Mouse (Mus musculus): Measurements from ENCODE around the gene Bmpr1a. TPM values are rescaled to one million over a fixed set of nuclear protein-coding genes. Genes with fewer than 3 reads are reported as not detected.

Gene Bmpr1a
- polyA plus RNA-seq, 1 experiment from 2014 or later = 58.1 TPM

DNA sequence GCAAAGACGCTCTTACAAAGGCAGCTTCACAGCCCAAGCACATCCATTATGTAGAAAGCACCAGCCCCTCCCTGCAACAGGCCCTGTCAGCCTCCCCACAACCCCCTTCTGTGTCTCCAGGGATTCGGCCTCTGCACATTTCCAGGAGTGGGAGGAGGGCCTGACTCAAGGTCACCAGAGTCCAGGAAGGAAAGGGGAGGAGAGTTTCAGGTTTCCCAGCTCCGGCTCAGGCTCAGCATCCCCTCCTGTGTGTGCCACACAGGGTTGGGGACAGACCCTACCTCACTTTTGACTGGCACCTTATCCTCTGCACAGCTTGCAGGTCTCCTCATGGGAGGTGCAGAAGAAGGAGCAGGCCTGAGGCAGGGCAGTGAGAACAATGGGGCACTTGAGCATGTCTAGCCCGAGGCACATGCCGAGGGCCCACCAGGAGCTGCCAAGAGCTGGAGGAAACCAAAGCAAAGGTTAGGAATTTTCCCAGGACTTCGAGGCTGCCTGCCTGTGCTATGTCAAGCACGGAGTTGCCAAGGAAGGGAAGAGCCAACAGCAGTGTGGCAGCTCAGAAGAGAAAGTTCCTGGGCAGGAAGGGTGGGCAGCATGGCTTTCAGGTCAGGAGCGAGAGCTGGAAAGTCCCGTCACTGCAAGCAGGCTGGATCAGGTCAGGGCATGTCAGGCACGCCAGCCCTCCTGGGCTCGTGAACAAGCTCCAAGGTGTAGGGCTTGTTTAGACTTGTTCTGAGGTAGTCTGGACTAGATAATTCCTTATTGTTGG, 124.4 kb downstream of the Bmpr1a start:
- H3K36me3 ChIP-seq = no peaks in the 10 kb centered on the region
- H3K4me1 ChIP-seq = peaks cover 25% of the 10 kb centered on the region
- H3K9ac ChIP-seq = no peak overlapping the region
- WGBS = 20% methylated on average over 11 of the region's 11 CpGs
- no peaks in the 10 kb centered on the region for H3K27me3 ChIP-seq
- H3K27ac ChIP-seq = peak overlapping the region; percentile 72
- peak; percentile 50; the same call in 1 of the 2 replicates for ATAC-seq (ENCODE audit: insufficient number of reproducible peaks, insufficient read depth, low FRiP score, low TSS enrichment, low read depth)
- H3K4me2 ChIP-seq = no peak overlapping the region; the same call in 1 of the 2 replicates
- no peaks in the 10 kb centered on the region for H3K9me3 ChIP-seq
- H3K4me3 ChIP-seq = no peak overlapping the region

DNA sequence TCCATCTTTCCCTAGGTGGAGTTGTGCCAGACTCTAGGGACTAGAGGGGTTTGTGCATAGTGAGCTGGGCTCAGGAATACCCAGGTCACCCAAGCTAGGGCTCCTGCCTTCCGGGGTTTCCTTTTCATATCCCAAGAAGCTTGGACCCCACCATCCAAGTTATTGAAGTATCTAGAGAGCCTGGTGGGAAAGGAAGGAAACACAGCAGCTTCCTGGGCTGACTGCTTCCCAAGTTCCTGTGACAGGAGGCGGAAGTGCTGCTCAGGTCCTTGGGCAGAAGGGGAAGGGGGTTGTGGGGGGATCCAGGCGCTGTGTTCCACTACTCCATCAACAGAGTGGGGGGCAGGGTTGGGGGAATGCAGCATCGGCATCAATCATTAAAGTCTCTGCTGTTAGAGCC, 126.0 kb downstream of the Bmpr1a start:
- Histone ChIP-seq H3K9me3 (no peaks in the 10 kb centered on the region), H3K27ac (no peak overlapping the region), H3K4me2 (no peak overlapping the region), H3K4me1 (peaks cover 25% of the 10 kb centered on the region), H3K27me3 (no peaks in the 10 kb centered on the region), H3K36me3 (no peaks in the 10 kb centered on the region), H3K9ac (no peak overlapping the region), H3K4me3 (no peak overlapping the region)
- WGBS = 80% methylated on average over 4 of the region's 4 CpGs
- ATAC-seq (ENCODE audit: insufficient number of reproducible peaks, insufficient read depth, low FRiP score, low TSS enrichment, low read depth) = no peak

DNA sequence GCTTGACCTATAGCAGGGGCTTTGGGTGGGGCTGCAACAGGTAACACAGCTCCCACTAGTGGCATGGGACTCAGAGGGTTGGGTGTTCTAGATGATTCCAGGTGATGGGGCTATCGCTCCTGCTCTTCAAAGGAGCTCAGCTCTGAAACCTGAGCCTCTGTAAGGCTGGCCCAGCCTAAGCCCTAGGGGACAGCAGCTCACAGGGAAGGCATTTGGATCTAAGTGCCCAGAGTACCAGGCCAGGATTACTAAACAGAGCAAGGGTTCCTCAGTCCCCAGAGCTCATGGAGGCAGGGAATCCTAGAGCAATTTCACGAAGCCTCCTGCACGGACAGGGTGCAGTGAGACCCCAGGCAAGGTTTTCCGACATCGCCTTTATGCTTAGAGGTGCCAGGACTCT, 127.2 kb downstream of the Bmpr1a start:
- Histone ChIP-seq H3K4me3 (peak overlapping the region; percentile 1; the same call in 1 of the 2 replicates), H3K36me3 (no peaks in the 10 kb centered on the region), H3K9ac (no peak overlapping the region), H3K4me1 (peaks cover 25% of the 10 kb centered on the region), H3K4me2 (peak overlapping the region; percentile 7; the same call in 1 of the 2 replicates), H3K27me3 (no peaks in the 10 kb centered on the region), H3K9me3 (no peaks in the 10 kb centered on the region), H3K27ac (no peak overlapping the region; the same call in 1 of the 2 replicates)
- no peak for ATAC-seq (ENCODE audit: insufficient number of reproducible peaks, insufficient read depth, low FRiP score, low TSS enrichment, low read depth)
- WGBS = 60% methylated on average over 5 of the region's 5 CpGs

DNA sequence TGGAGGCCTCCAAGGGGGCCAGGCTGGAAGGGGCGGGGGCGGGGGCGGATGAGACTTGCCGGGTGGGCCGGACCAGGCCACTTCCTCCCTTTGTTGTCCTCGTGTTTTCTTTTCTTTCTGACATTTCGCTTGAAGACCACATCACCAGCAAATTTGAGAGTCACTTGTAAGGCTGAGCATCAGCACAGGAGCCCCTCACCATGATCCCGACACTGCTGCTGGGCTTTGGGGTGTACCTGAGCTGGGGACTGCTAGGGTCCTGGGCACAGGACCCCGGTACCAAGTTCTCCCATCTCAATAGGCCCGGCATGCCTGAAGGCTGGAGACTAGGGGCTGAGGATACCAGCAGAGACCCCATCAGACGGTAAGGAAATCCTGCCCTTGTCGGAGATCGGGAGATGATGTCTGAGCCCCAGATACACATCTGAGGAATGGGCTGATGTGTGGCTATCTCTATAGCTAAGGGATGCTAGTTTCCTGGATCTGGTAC, 127.7 kb downstream of the Bmpr1a start, which contains the start of gene Mmrn2:
Mmrn2 (plus strand) TSS at position 51 of the 490 bp plus-strand sequence.
- Histone ChIP-seq H3K27ac (no peak within 1 kb of the TSS; the same call in 1 of the 2 replicates), H3K9ac (no peak within 1 kb of the TSS), H3K36me3 (no peaks in the 10 kb centered on the region), H3K4me2 (peak within 1 kb of the TSS; percentile 7; the same call in 1 of the 2 replicates), H3K9me3 (no peaks in the 10 kb centered on the region), H3K4me3 (peak within 1 kb of the TSS; percentile 1; the same call in 1 of the 2 replicates), H3K4me1 (peaks cover 25% of the 10 kb centered on the region), H3K27me3 (no peaks in the 10 kb centered on the region)
- 80% methylated on average over 13 of the region's 13 CpGs for WGBS
- no peak for ATAC-seq (ENCODE audit: insufficient number of reproducible peaks, insufficient read depth, low FRiP score, low TSS enrichment, low read depth)

DNA sequence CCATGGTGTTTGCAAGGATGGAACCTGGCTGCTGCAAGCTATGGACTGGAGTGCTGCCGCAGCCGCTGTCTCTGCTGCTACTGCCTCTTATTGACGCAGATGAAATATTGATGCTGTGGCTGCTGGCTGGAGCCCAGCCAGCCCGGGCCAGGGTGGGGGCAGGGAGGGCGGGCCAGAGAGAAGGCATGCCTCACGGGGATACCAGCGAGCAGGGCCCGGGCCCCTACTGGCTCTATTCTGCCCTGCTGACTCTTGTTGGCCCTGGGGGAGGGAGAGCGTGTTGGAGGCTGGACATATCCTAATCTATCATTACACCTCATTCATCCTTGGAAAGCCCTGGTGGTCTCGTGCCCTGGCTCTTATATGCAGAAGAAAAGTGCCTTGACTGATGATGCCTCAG, 128.6 kb downstream of the Bmpr1a start, which contains the start of gene Sncg:
Sncg (minus strand) TSS at position 213 of the 400 bp plus-strand sequence.
- H3K9me3 ChIP-seq = no peaks in the 10 kb centered on the region
- H3K36me3 ChIP-seq = no peaks in the 10 kb centered on the region
- peaks cover 25% of the 10 kb centered on the region for H3K4me1 ChIP-seq
- no peak within 1 kb of the TSS for H3K27ac ChIP-seq
- no peaks in the 10 kb centered on the region for H3K27me3 ChIP-seq
- ATAC-seq (ENCODE audit: insufficient number of reproducible peaks, insufficient read depth, low FRiP score, low TSS enrichment, low read depth) = no peak
- 43% methylated on average over 10 of the region's 10 CpGs for WGBS
- peak within 1 kb of the TSS; percentile 1; the same call in 1 of the 2 replicates for H3K4me3 ChIP-seq
- no peak within 1 kb of the TSS for H3K4me2 ChIP-seq
- H3K9ac ChIP-seq = no peak within 1 kb of the TSS

DNA sequence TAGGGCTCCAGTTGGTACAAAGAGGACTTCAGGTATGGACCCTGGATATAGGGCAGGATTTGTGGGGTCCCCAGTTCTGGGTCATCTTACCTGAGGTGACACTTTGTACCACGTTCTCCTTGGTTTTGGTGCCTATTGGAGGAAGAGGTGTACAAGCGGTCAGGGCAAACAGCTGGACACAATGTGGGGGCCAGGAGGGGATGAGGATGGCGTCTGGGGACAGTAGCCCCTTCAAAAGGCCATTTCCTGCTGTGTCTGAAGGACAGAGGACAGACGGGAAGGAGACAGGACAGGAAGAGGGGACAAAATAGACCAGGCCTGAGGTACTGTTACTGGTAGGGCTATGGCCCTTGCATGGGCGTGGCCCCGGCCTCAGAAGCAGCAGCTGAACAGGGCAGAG, 129.6 kb downstream of the Bmpr1a start:
- no peaks in the 10 kb centered on the region for H3K36me3 ChIP-seq
- H3K9ac ChIP-seq = no peak overlapping the region
- peaks cover 18% of the 10 kb centered on the region for H3K4me1 ChIP-seq
- no peak for ATAC-seq (ENCODE audit: insufficient number of reproducible peaks, insufficient read depth, low FRiP score, low TSS enrichment, low read depth)
- no peaks in the 10 kb centered on the region for H3K27me3 ChIP-seq
- H3K9me3 ChIP-seq = no peaks in the 10 kb centered on the region
- WGBS = 72% methylated on average over 6 of the region's 6 CpGs
- no peak overlapping the region for H3K4me2 ChIP-seq
- H3K27ac ChIP-seq = no peak overlapping the region
- no peak overlapping the region for H3K4me3 ChIP-seq

DNA sequence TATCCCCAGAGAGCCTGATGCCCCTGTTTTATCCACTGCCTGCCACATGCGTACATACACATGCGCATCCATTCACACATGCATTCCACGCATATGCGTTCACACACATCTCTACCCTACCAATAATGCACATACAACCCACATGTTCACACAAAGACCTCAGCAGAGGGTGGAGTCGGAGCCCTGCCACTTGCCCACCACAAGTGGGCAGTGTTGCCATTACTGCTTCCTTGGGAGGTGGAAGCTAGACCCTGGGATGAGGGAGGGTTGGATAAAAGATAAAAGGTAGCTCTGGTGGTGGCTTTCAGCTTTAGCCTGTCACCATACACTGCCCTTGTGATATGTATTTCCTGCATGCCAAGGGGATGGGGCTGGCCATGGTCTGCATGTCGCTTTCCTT, 130.5 kb downstream of the Bmpr1a start:
- H3K4me2 ChIP-seq = no peak overlapping the region
- no peaks in the 10 kb centered on the region for H3K36me3 ChIP-seq
- no peaks in the 10 kb centered on the region for H3K9me3 ChIP-seq
- no peak overlapping the region for H3K9ac ChIP-seq
- 86% methylated on average over 6 of the region's 6 CpGs for WGBS
- no peak overlapping the region for H3K4me3 ChIP-seq
- ATAC-seq (ENCODE audit: insufficient number of reproducible peaks, insufficient read depth, low FRiP score, low TSS enrichment, low read depth) = no peak
- H3K27me3 ChIP-seq = no peaks in the 10 kb centered on the region
- H3K4me1 ChIP-seq = peaks cover 12% of the 10 kb centered on the region
- no peak overlapping the region for H3K27ac ChIP-seq

DNA sequence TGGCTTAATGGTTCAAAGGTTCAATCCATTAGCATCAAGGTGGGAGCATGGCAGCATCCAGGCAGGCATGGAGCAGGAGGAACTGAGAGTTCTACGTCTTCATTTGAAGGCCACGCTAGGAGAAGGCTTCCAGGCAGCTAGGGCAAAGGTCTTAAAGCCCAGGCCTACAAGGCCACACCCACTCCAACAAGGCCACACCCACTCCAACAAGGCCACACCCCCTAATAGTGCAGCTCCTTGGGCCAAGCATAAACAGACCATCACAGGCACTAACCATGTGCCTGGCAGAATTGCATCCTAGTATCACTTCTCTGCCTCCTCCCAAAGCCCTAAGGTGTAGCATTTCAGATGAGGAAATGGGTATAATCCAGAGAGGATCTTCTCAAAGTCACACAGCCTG, 131.4 kb downstream of the Bmpr1a start:
- no peaks in the 10 kb centered on the region for H3K36me3 ChIP-seq

DNA sequence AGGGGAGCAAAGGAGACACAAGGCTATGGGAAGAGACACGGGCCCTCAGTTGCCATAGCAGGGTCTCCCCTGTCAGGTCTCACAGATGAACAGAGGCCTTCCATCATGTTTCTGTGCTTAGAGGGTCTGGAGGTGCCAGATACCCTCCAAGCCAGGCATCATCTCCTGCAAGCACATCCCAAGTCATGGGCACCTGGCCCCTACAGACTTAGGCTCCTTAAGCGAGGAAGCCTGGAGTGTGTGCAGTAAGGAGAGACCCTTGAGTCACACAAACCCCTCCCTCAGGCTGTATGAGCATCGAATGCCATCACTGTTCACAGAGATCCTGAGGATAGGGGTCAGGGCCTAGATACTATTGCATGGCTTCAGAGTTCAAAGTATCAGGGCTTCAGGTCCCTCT, 132.2 kb downstream of the Bmpr1a start:
- Histone ChIP-seq H3K36me3 (no peaks in the 10 kb centered on the region), H3K4me1 (peaks cover 12% of the 10 kb centered on the region), H3K4me3 (no peak overlapping the region), H3K27ac (no peak overlapping the region), H3K9me3 (no peaks in the 10 kb centered on the region), H3K27me3 (no peaks in the 10 kb centered on the region), H3K9ac (no peak overlapping the region), H3K4me2 (no peak overlapping the region)
- 77% methylated on average over 3 of the region's 3 CpGs for WGBS
- no peak for ATAC-seq (ENCODE audit: insufficient number of reproducible peaks, insufficient read depth, low FRiP score, low TSS enrichment, low read depth)

More for the DNA sequence above, 131.4 kb downstream of the Bmpr1a start:
- Histone ChIP-seq H3K9me3 (no peaks in the 10 kb centered on the region), H3K27ac (no peak overlapping the region), H3K4me1 (peaks cover 12% of the 10 kb centered on the region), H3K27me3 (no peaks in the 10 kb centered on the region), H3K9ac (no peak overlapping the region), H3K4me2 (no peak overlapping the region), H3K4me3 (no peak overlapping the region)
- ATAC-seq (ENCODE audit: insufficient number of reproducible peaks, insufficient read depth, low FRiP score, low TSS enrichment, low read depth) = no peak
- WGBS = 87% methylated on average over 2 of the region's 2 CpGs

DNA sequence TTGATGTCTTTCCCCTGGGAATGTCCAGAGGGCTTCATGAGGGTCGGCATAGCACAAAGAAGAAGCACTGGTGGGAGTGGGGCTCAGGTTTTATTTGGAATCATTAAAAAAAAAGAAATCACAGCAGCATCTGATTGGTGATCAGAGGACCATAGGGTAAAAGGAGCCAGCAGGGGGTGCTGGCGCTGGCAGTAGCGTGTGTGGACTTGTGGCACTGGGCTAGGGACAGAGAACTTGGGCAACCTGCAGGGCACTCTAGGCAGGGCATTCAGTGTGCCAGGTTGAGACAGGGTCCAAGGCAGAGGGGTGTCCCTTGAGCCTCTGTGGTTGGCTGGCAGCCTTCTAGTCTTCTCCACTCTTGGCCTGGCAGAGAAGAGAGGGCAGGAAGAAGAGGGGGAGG, 132.9 kb downstream of the Bmpr1a start:
- no peak overlapping the region for H3K27ac ChIP-seq
- 53% methylated on average over 3 of the region's 3 CpGs for WGBS

DNA sequence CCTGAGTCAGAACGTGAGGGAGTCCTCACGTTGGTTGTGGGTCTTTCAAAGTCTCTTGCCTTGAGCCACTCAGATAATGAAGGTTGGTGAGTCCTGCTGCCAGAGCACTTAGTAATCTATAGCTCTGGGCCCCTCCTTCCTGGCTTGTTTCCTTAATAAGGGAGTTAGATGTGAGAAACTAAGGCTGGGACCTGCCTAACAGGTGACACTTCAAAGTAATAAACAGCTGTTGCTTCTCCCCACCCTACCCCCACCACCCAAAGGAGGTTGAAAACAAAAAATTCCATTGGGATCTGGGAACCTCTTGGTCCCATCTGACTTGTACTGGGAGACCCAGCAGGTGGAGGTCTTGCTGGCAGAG, 138.0 kb downstream of the Bmpr1a start:
- Histone ChIP-seq H3K9me3 (no peaks in the 10 kb centered on the region), H3K36me3 (no peaks in the 10 kb centered on the region), H3K27ac (no peak overlapping the region), H3K9ac (no peak overlapping the region), H3K4me1 (peaks cover 8% of the 10 kb centered on the region; the same call in 1 of the 2 replicates), H3K27me3 (peaks cover 17% of the 10 kb centered on the region), H3K4me3 (no peak overlapping the region), H3K4me2 (no peak overlapping the region)
- 77% methylated on average over 2 of the region's 2 CpGs for WGBS
- ATAC-seq (ENCODE audit: insufficient number of reproducible peaks, insufficient read depth, low FRiP score, low TSS enrichment, low read depth) = no peak

More for the DNA sequence above, 132.9 kb downstream of the Bmpr1a start:
- Histone ChIP-seq H3K4me3 (no peak overlapping the region), H3K9me3 (no peaks in the 10 kb centered on the region), H3K27me3 (no peaks in the 10 kb centered on the region), H3K36me3 (no peaks in the 10 kb centered on the region), H3K4me2 (no peak overlapping the region), H3K4me1 (peaks cover 12% of the 10 kb centered on the region), H3K9ac (no peak overlapping the region)
- no peak for ATAC-seq (ENCODE audit: insufficient number of reproducible peaks, insufficient read depth, low FRiP score, low TSS enrichment, low read depth)

Data from embryonic facial prominence, embryonic 13.5 days (tissue).